Mouse (Mus musculus) heart, postnatal 0 days (tissue): ENCODE results near the gene Zscan2.

Experiments
- CTCF ChIP-seq: IDR thresholded peaks from 2 replicates; pipeline ENCODE4 v1.5.1; 2016; ENCODE audit warnings: antibody characterized with exemption, control low read depth, low read depth
- EP300 ChIP-seq: IDR thresholded peaks from 2 replicates; pipeline ENCODE4 v1.6.1; 2016; ENCODE audit warnings: antibody characterized with exemption, low read depth

GRCm38 (mm10) chr7:80888595-80888994 is 27.9 kb downstream of the Zscan2 start:
- TF ChIP-seq CTCF, result no peak
- TF ChIP-seq EP300, result no peak
